Mouse (Mus musculus) heart, adult 2 months (tissue): ENCODE measurements around the gene Lsm4.

Experiments
- CTCF ChIP-seq: fragments of 200-600 bp; IDR thresholded peaks from 2 replicates; pipeline ENCODE4 v1.8.1; 2022; ENCODE audit warnings: antibody characterized with exemption, mild to moderate bottlenecking, moderate library complexity
- EP300 ChIP-seq: fragments of 200-500 bp; IDR thresholded peaks from 2 replicates; pipeline ENCODE4 v1.6.1; 2011; ENCODE audit warnings: low read depth, low read length, control low read depth; ENCODE audit not compliant: insufficient read depth

DNA sequence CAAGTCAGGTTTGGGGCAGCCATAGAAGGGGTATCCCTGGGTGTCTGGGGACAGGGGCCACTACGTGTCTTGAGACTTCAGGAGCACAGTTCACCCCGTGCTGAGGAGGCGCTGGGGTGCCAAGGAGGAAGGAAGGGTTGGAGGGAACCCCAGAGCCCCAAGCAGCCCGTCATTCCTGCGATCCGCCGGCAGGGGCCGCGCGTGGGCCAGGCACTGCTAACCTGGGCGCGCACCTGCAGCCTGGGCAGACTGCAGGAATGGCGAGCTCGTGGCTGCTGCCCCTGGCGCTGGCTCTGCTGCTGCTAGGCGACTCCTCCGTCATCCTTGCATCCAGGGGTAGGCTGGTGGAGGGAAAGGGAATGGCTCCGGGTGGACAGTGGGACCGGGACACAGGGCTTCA, 45.2 kb downstream of the Lsm4 start, which contains the start of gene Gm3336:
- TF ChIP-seq CTCF (no peak; the same call in 1 of the 2 replicates), EP300 (peak; percentile 42; the same call in 1 of the 2 replicates)
